ENCODE assay signal across 14 mouse cellular contexts in the genomic region with DNA sequence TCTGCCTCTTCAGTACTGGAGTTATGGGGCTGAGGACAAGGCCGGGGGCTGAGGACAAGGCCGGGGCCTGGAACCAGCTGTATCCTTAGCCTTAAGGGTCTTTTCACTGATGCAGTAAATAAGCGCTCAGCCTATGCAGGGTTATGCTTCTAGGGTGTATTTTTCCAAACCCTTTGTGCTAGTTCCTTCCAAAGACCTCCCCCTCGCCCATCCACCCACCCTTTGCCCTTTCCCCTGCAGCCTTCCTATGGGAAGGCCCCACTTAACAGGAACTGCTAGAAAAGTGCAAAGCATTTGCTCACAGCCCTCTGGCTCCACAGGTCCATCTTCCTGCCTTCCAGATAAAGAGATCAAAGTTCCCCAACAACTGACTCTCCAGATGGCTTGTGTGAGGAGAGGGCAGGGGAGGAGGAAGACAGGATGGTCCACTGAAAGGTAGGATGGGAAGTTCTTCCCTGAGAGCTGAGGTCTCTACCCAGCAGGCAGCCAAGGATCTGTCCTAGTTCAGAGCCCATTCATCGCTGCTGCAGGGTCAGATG. TPM values are rescaled to one million over a fixed set of nuclear protein-coding genes. Genes with fewer than 3 reads are reported as not detected.
A peak's percentile ranks its signal among the peaks of the same experiment; 100 is the strongest.
DNase-seq lines count a peak whose midpoint lies in the region; ATAC-seq lines count a peak whose summit lies in the region.
"Had no signal": no experiment of that assay in that cellular context is flagged by ENCODE, and none has a peak within 500 bp of the region (broad histone marks: within the 10 kb centered on the region; RNA-seq: fewer than 3 reads in every experiment).

No protein-coding gene starts in this region.

- H3K36me3 ChIP-seq in hindbrain, embryonic 10.5 days, result no peaks in the 10 kb centered on the region
- no peaks in the 10 kb centered on the region for H3K36me3 ChIP-seq in hindbrain, embryonic 14.5 days (replicated peaks; ENCODE audit: control insufficient read depth, insufficient read depth)
- H3K36me3 ChIP-seq in midbrain, embryonic 11.5 days (ENCODE audit: control insufficient read depth, insufficient read depth, low read length), result no peaks in the 10 kb centered on the region
- no peaks in the 10 kb centered on the region for H3K36me3 ChIP-seq in midbrain, embryonic 15.5 days (replicated peaks)
- H3K36me3 ChIP-seq in intestine, embryonic 16.5 days (ENCODE audit: control insufficient read depth, insufficient read depth, low read length), result no peaks in the 10 kb centered on the region
- H3K36me3 ChIP-seq: forebrain, embryonic 15.5 days had no signal

- H3K9me3 ChIP-seq in hindbrain, embryonic 10.5 days, result no peaks in the 10 kb centered on the region
- H3K9me3 ChIP-seq in hindbrain, embryonic 14.5 days (ENCODE audit: control insufficient read depth, low read length), result no peaks in the 10 kb centered on the region
- no peaks in the 10 kb centered on the region for H3K9me3 ChIP-seq in midbrain, embryonic 11.5 days (ENCODE audit: control insufficient read depth, low read length)
- no peaks in the 10 kb centered on the region for H3K9me3 ChIP-seq in midbrain, embryonic 15.5 days
- no peaks in the 10 kb centered on the region for H3K9me3 ChIP-seq in intestine, embryonic 16.5 days (ENCODE audit: control insufficient read depth, low read length)
- H3K9me3 ChIP-seq: forebrain, embryonic 15.5 days had no signal

- H3K9ac ChIP-seq in hindbrain, embryonic 14.5 days, result no peak overlapping the region
- H3K9ac ChIP-seq in midbrain, embryonic 11.5 days (ENCODE audit: low read length), result no peak overlapping the region; the same call in 1 of the 2 replicates
- no peak overlapping the region for H3K9ac ChIP-seq in midbrain, embryonic 15.5 days
- H3K9ac ChIP-seq in intestine, embryonic 16.5 days (ENCODE audit: low read depth, low read length), result peak overlapping the region; percentile 34; the same call in 1 of the 2 replicates
- H3K9ac ChIP-seq: forebrain, embryonic 15.5 days had no signal

- H3K27me3 ChIP-seq in hindbrain, embryonic 10.5 days (ENCODE audit: insufficient read depth, poor library complexity, severe bottlenecking), result no peaks in the 10 kb centered on the region
- H3K27me3 ChIP-seq in hindbrain, embryonic 14.5 days (ENCODE audit: control insufficient read depth, insufficient read depth, low read length), result no peaks in the 10 kb centered on the region
- no peaks in the 10 kb centered on the region for H3K27me3 ChIP-seq in midbrain, embryonic 11.5 days (ENCODE audit: control insufficient read depth, insufficient read depth, low read length)
- H3K27me3 ChIP-seq in midbrain, embryonic 15.5 days (replicated peaks), result no peaks in the 10 kb centered on the region
- no peaks in the 10 kb centered on the region for H3K27me3 ChIP-seq in intestine, embryonic 16.5 days (replicated peaks; ENCODE audit: control insufficient read depth, insufficient read depth, low read length)
- H3K27me3 ChIP-seq: forebrain, embryonic 15.5 days; Patski had no signal

- H3K4me1 ChIP-seq in hindbrain, embryonic 10.5 days (replicated peaks), result peaks cover 14% of the 10 kb centered on the region
- no peaks in the 10 kb centered on the region for H3K4me1 ChIP-seq in hindbrain, embryonic 14.5 days (replicated peaks; ENCODE audit: control insufficient read depth, insufficient read depth, low read length)
- no peaks in the 10 kb centered on the region for H3K4me1 ChIP-seq in midbrain, embryonic 11.5 days (ENCODE audit: control insufficient read depth, insufficient read depth, low read length)
- H3K4me1 ChIP-seq in midbrain, embryonic 15.5 days, result no peaks in the 10 kb centered on the region
- peaks cover 33% of the 10 kb centered on the region for H3K4me1 ChIP-seq in intestine, embryonic 16.5 days (ENCODE audit: control insufficient read depth, insufficient read depth, low read length)
- H3K4me1 ChIP-seq: forebrain, embryonic 15.5 days had no signal

- no peak for DNase-seq in hindbrain, embryonic 10.5 days (ENCODE audit: low spot score)
- no peak for DNase-seq in hindbrain, embryonic 14.5 days (ENCODE audit: low spot score)
- DNase-seq in midbrain, embryonic 11.5 days (ENCODE audit: low spot score, missing footprints), result peak; percentile 33
- no peak for DNase-seq in right cerebral cortex, postnatal 36 days (ENCODE audit: low spot score in 2 of 2)
- no peak for DNase-seq in urinary bladder, adult 18-20 months (ENCODE audit: low spot score in 2 of 2)
- DNase-seq: cerebellum, adult 8-10 months; layer of hippocampus, adult 9-11 months; lung, adult 18-20 months; right cerebral cortex, postnatal 4 days had no signal

- no peak overlapping the region for H3K4me3 ChIP-seq in hindbrain, embryonic 10.5 days
- H3K4me3 ChIP-seq in hindbrain, embryonic 14.5 days (replicated peaks; ENCODE audit: low read length), result no peak overlapping the region
- no peak overlapping the region for H3K4me3 ChIP-seq in midbrain, embryonic 11.5 days (ENCODE audit: low read depth, low read length)
- H3K4me3 ChIP-seq in midbrain, embryonic 15.5 days, result no peak overlapping the region
- peak overlapping the region; percentile 21; the same call in 1 of the 2 replicates for H3K4me3 ChIP-seq in intestine, embryonic 16.5 days (ENCODE audit: low read length)
- H3K4me3 ChIP-seq: forebrain, embryonic 15.5 days had no signal

- ATAC-seq in hindbrain, embryonic 14.5 days (ENCODE audit: low FRiP score), result no peak
- no peak for ATAC-seq in midbrain, embryonic 11.5 days (ENCODE audit: low FRiP score)
- ATAC-seq in midbrain, embryonic 15.5 days (replicated peaks), result no peak
- peak; percentile 78 for ATAC-seq in intestine, embryonic 16.5 days
- ATAC-seq: forebrain, embryonic 15.5 days; midbrain, embryonic 16.5 days; Patski had no signal

- WGBS in hindbrain, embryonic 10.5 days, result 73% methylated on average over 5 of the region's 5 CpGs
- 74% methylated on average over 5 of the region's 5 CpGs for WGBS in hindbrain, embryonic 14.5 days
- WGBS in midbrain, embryonic 11.5 days, result 72% methylated on average over 5 of the region's 5 CpGs
- 79% methylated on average over 5 of the region's 5 CpGs for WGBS in midbrain, embryonic 15.5 days
- 65% methylated on average over 5 of the region's 5 CpGs for WGBS in intestine, embryonic 16.5 days

- no peak overlapping the region for H3K4me2 ChIP-seq in hindbrain, embryonic 14.5 days (replicated peaks)
- no peak overlapping the region for H3K4me2 ChIP-seq in midbrain, embryonic 11.5 days
- H3K4me2 ChIP-seq in midbrain, embryonic 15.5 days, result no peak overlapping the region
- H3K4me2 ChIP-seq in intestine, embryonic 16.5 days (ENCODE audit: low read depth, low read length), result peak overlapping the region; percentile 37
- H3K4me2 ChIP-seq: forebrain, embryonic 15.5 days had no signal

- H3K27ac ChIP-seq in hindbrain, embryonic 10.5 days, result 0 out of 2 replicates have a peak overlapping the region, but pooled peaks have one; percentile 30
- H3K27ac ChIP-seq in hindbrain, embryonic 14.5 days, result no peak overlapping the region
- H3K27ac ChIP-seq in midbrain, embryonic 11.5 days (ENCODE audit: low read depth, low read length), result no peak overlapping the region
- H3K27ac ChIP-seq in midbrain, embryonic 15.5 days, result no peak overlapping the region
- H3K27ac ChIP-seq in intestine, embryonic 16.5 days (ENCODE audit: low read length), result peak overlapping the region; percentile 95
- H3K27ac ChIP-seq: forebrain, embryonic 15.5 days had no signal

RNA-seq across cellular contexts. Expression of gene Pcbp1, which starts 26.5 kb away (rescaled TPM):
- polyA plus RNA-seq in hindbrain, embryonic 10.5 days (2016; fragmentation: Nextera tagmentation; extraction: Ambion mirVana), result 478 and 520 TPM in 2 replicates
- 313 and 316 TPM in 2 replicates for polyA plus RNA-seq in hindbrain, embryonic 14.5 days (2014; fragmentation: Nextera tagmentation; extraction: Ambion mirVana)
- 418 and 497 TPM in 2 replicates for polyA plus RNA-seq in midbrain, embryonic 11.5 days (2014; fragmentation: Nextera tagmentation; extraction: Ambion mirVana)
- polyA plus RNA-seq in midbrain, embryonic 15.5 days (2015; fragmentation: Nextera tagmentation; extraction: Ambion mirVana), result 339 and 344 TPM in 2 replicates
- polyA plus RNA-seq in intestine, embryonic 16.5 days (2015; fragmentation: Nextera tagmentation; extraction: Ambion mirVana), result 173 and 183 TPM in 2 replicates

Comparison
In these comparisons a context has a peak if more than half of its experiments do, and no peak if none do; other contexts are left out.
1. H3K27ac ChIP-seq: peak in hindbrain, embryonic 10.5 days (single experiment) and intestine, embryonic 16.5 days (single experiment); none in hindbrain, embryonic 14.5 days (single experiment), midbrain, embryonic 11.5 days (single experiment) and midbrain, embryonic 15.5 days (single experiment).